In genomic region chr7:28014445-28014810, GRCm38 (mm10) we compare ENCODE assay signal across 8 mouse cellular contexts. TPM values are rescaled to one million over a fixed set of nuclear protein-coding genes. Genes with fewer than 3 reads are reported as not detected.
DNase-seq lines count a peak whose midpoint lies in the region; ATAC-seq and TF ChIP-seq lines count a peak whose summit lies in the region.

No protein-coding gene starts in this region.

- peak overlapping the region; percentile 77 for H3K9ac ChIP-seq in limb, embryonic 14.5 days (ENCODE audit: low read depth, low read length, severe bottlenecking)
- H3K9ac ChIP-seq in stomach, postnatal 0 days (ENCODE audit: low read length) = peak overlapping the region; percentile 78

- peak overlapping the region; percentile 90 for H3K4me2 ChIP-seq in limb, embryonic 14.5 days (replicated peaks; ENCODE audit: low read depth, low read length, severe bottlenecking)
- H3K4me2 ChIP-seq in stomach, postnatal 0 days (replicated peaks; ENCODE audit: low read depth) = peak overlapping the region; percentile 84

- TF ChIP-seq POLR2A in testis, adult 2 months (IDR thresholded peaks at IDR 0.05; ENCODE audit: control insufficient read depth, low read depth, low read length) = no peak
- TF ChIP-seq POLR2A in limb, embryonic 14.5 days (IDR thresholded peaks at IDR 0.05; ENCODE audit: borderline replicate concordance, extremely low read depth, insufficient read depth, insufficient read length) = no peak

- ATAC-seq in limb, embryonic 14.5 days (ENCODE audit: low FRiP score, low read depth) = peak; percentile 48; the same call in 1 of the 2 replicates
- no peak for ATAC-seq in stomach, postnatal 0 days (ENCODE audit: low FRiP score, low TSS enrichment)

- peak overlapping the region; percentile 94 for H3K4me3 ChIP-seq in testis, adult 2 months (ENCODE audit: control insufficient read depth, low read depth, low read length)
- peak overlapping the region; percentile 60 for H3K4me3 ChIP-seq in limb, embryonic 14.5 days (replicated peaks; ENCODE audit: low read length)
- H3K4me3 ChIP-seq in stomach, postnatal 0 days (ENCODE audit: low read depth, low read length) = peak overlapping the region; percentile 64

- peak; percentile 20 for DNase-seq in cerebellum, adult 9-10 months
- DNase-seq in cerebellum, adult 11-12 months = no peak
- DNase-seq in testis, postnatal 10 days (ENCODE audit: low spot score) = no peak
- peak; percentile 6 for DNase-seq in limb, embryonic 14.5 days (ENCODE audit: low spot score)
- no peak for DNase-seq in stomach, postnatal 0 days (ENCODE audit: low spot score)
- no peak for DNase-seq in cerebellum, postnatal 36 days
- no peak for DNase-seq in kidney, postnatal 36 days

- no peak for TF ChIP-seq CTCF in testis, adult 2 months (IDR thresholded peaks at IDR 0.05; ENCODE audit: control insufficient read depth, insufficient read depth, insufficient replicate concordance, low read depth, low read length)
- no peak for TF ChIP-seq CTCF in stomach, postnatal 0 days (IDR thresholded peaks at IDR 0.05; ENCODE audit: low read depth)

- no peak for TF ChIP-seq EP300 in stomach, postnatal 0 days (optimal IDR thresholded peaks at IDR 0.05)

- no peaks in the 10 kb centered on the region for H3K36me3 ChIP-seq in testis, adult 2 months (ENCODE audit: control insufficient read depth, insufficient read depth, low read length)
- H3K36me3 ChIP-seq in limb, embryonic 14.5 days (ENCODE audit: control insufficient read depth, insufficient read depth, low read length) = 0 out of 2 replicates have a peak, but pooled peaks cover 4% of the 10 kb centered on the region
- H3K36me3 ChIP-seq in stomach, postnatal 0 days (ENCODE audit: control insufficient read depth, insufficient read depth, low read length) = no peaks in the 10 kb centered on the region

- WGBS in limb, embryonic 14.5 days = 21% methylated on average over 7 of the region's 7 CpGs
- 20% methylated on average over 7 of the region's 7 CpGs for WGBS in stomach, postnatal 0 days

- peak overlapping the region; percentile 85 for H3K27ac ChIP-seq in testis, adult 2 months (ENCODE audit: control insufficient read depth, insufficient read depth, low read depth, low read length)
- no peak overlapping the region for H3K27ac ChIP-seq in limb, embryonic 14.5 days (replicated peaks; ENCODE audit: low read depth, low read length)
- no peak overlapping the region for H3K27ac ChIP-seq in stomach, postnatal 0 days (replicated peaks)

- H3K9me3 ChIP-seq in limb, embryonic 14.5 days (ENCODE audit: control insufficient read depth, low read length) = no peaks in the 10 kb centered on the region
- no peaks in the 10 kb centered on the region for H3K9me3 ChIP-seq in stomach, postnatal 0 days (ENCODE audit: control insufficient read depth, low read length)

- peaks cover 8% of the 10 kb centered on the region for H3K4me1 ChIP-seq in testis, adult 2 months (ENCODE audit: control insufficient read depth, insufficient read depth, low read length)
- 0 out of 2 replicates have a peak, but pooled peaks cover 3% of the 10 kb centered on the region for H3K4me1 ChIP-seq in limb, embryonic 14.5 days (ENCODE audit: control insufficient read depth, insufficient read depth, low read length)
- no peaks in the 10 kb centered on the region for H3K4me1 ChIP-seq in stomach, postnatal 0 days (replicated peaks; ENCODE audit: control insufficient read depth, insufficient read depth)

- H3K27me3 ChIP-seq in testis, adult 2 months (ENCODE audit: control insufficient read depth, insufficient read depth, low read length) = no peaks in the 10 kb centered on the region
- H3K27me3 ChIP-seq in limb, embryonic 14.5 days (ENCODE audit: control insufficient read depth, insufficient read depth, low read length) = no peaks in the 10 kb centered on the region
- no peaks in the 10 kb centered on the region for H3K27me3 ChIP-seq in stomach, postnatal 0 days (ENCODE audit: control insufficient read depth, insufficient read depth, low read length)

RNA-seq across cellular contexts. Expression of gene Zfp850, which starts 0.5 kb away (rescaled TPM):
- polyA plus RNA-seq in testis, adult 2 months (2012; rRNA removed) = 1.3 and 2.8 TPM in 2 replicates
- 1.8 and 2.0 TPM in 2 replicates for polyA plus RNA-seq in limb, embryonic 14.5 days (2012; rRNA removed)
- 4.1 and 4.5 TPM in 2 replicates for polyA plus RNA-seq in limb, embryonic 14.5 days (2014; fragmentation: Nextera tagmentation; extraction: Ambion mirVana)
- polyA plus RNA-seq in stomach, postnatal 0 days (2015; fragmentation: Nextera tagmentation; extraction: Ambion mirVana) = 1.1 TPM in 2 replicates

RNA-seq across cellular contexts. Expression of gene Zfp780b, which starts 35.5 kb away (rescaled TPM):
- polyA plus RNA-seq in testis, adult 2 months (2012; rRNA removed) = 1.5 and 1.6 TPM in 2 replicates
- 4.7 and 5.7 TPM in 2 replicates for polyA plus RNA-seq in limb, embryonic 14.5 days (2012; rRNA removed)
- 10.8 and 14.0 TPM in 2 replicates for polyA plus RNA-seq in limb, embryonic 14.5 days (2014; fragmentation: Nextera tagmentation; extraction: Ambion mirVana)
- 6.2 and 7.3 TPM in 2 replicates for polyA plus RNA-seq in stomach, postnatal 0 days (2015; fragmentation: Nextera tagmentation; extraction: Ambion mirVana)

RNA-seq across cellular contexts. Expression of gene Psmc4, which starts 35.5 kb away (rescaled TPM):
- polyA plus RNA-seq in testis, adult 2 months (2012; rRNA removed) = 55.5 and 57.6 TPM in 2 replicates
- 206 and 227 TPM in 2 replicates for polyA plus RNA-seq in limb, embryonic 14.5 days (2012; rRNA removed)
- 281 and 284 TPM in 2 replicates for polyA plus RNA-seq in limb, embryonic 14.5 days (2014; fragmentation: Nextera tagmentation; extraction: Ambion mirVana)
- 167 and 173 TPM in 2 replicates for polyA plus RNA-seq in stomach, postnatal 0 days (2015; fragmentation: Nextera tagmentation; extraction: Ambion mirVana)

RNA-seq across cellular contexts. Expression of gene Fcgbp, which starts 56.6 kb away (rescaled TPM):
- polyA plus RNA-seq in testis, adult 2 months (2012; rRNA removed) = 1.3 and 3.4 TPM in 2 replicates
- 0.35 and 0.63 TPM in 2 replicates for polyA plus RNA-seq in limb, embryonic 14.5 days (2012; rRNA removed)
- 0.18 and 0.48 TPM in 2 replicates for polyA plus RNA-seq in limb, embryonic 14.5 days (2014; fragmentation: Nextera tagmentation; extraction: Ambion mirVana)
- polyA plus RNA-seq in stomach, postnatal 0 days (2015; fragmentation: Nextera tagmentation; extraction: Ambion mirVana) = 17.1 and 32.2 TPM in 2 replicates

Comparison
In these comparisons a context has a peak if more than half of its experiments do, and no peak if none do; other contexts are left out.
1. DNase-seq: peak in cerebellum, adult 9-10 months (single experiment) and limb, embryonic 14.5 days (single experiment); none in cerebellum, adult 11-12 months (single experiment), testis, postnatal 10 days (single experiment), stomach, postnatal 0 days (single experiment), cerebellum, postnatal 36 days (0 of 2) and kidney, postnatal 36 days (0 of 2).
2. Peak in every context shown above with its lines, with median percentiles within 50 percentile points of each other: H3K4me3 ChIP-seq.